Mouse (Mus musculus): ENCODE results near the gene Spg11. TPM values are rescaled to one million over a fixed set of nuclear protein-coding genes. Genes with fewer than 3 reads are reported as not detected.
A peak's percentile ranks its signal among the peaks of the same experiment; 100 is the strongest.

Spg11 gene
- 9.1 and 9.8 TPM in 2 replicates for polyA plus RNA-seq (2015; fragmentation: Nextera tagmentation; extraction: Ambion mirVana)

DNA sequence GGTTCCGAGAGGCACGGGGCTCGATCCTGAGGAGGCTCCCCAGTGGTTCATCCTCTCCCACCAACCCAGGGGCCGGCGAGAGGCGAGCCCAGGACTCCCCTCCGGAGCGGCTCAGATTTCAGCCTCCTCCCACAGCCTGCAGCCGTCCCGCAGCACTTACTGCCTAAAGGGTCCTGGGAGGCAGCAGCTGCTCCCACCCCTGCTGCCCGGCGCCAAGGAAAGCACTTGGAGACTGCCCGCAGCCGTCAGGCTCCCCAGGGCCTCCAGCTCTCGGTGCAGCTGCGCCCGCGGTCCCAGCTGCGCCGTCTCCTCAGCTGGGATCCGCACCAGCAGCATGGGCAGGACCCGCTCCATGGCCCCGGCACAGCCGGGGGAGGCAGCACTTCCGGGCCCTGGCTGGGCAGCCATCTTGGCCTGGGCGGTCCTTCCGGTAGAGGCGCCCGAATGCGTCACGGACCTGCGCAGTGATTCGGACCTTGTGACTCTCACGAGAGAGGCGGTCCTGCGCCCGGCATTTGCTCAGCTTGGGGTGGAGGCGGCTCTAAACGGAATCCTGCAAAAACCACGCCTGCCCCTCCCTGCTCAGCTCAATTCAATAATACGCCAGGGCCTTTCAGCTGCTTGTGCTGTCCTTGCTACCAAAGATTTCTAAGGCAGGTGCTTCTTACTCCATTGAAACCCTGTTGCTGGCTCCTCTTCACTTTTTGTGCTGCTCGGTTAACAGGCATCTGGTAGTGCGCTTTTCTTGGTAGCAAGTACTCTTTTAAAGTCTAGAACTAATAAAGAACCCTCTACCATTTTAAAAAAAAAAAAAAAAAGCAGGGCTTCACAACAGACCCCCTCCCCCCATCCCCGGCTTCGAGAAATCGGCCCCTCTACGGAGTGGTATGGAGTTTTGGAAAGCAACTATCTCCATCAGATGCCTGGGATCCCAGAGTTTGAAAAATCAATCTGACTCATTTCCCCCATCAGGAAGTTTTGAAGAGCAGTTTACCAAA lies at the start of gene Spg11:
Spg11 (minus strand) TSS at position 426 of the 998 bp plus-strand sequence.
- peak within 1 kb of the TSS; percentile 95 for H3K4me3 ChIP-seq (replicated peaks)
- WGBS: under 1% methylated on average over 47 of the region's 47 CpGs
- H3K9ac ChIP-seq: peak within 1 kb of the TSS; percentile 96
- peaks cover 12% of the 10 kb centered on the region; the same call in 1 of the 2 replicates for H3K4me1 ChIP-seq
- H3K36me3 ChIP-seq: peaks cover 11% of the 10 kb centered on the region
- H3K9me3 ChIP-seq (replicated peaks): no peaks in the 10 kb centered on the region
- peak within 1 kb of the TSS; percentile 68 for H3K4me2 ChIP-seq
- no peaks in the 10 kb centered on the region for H3K27me3 ChIP-seq
- H3K27ac ChIP-seq: peak within 1 kb of the TSS; percentile 100
- ATAC-seq (replicated peaks; ENCODE audit: low FRiP score): peak; percentile 100

DNA sequence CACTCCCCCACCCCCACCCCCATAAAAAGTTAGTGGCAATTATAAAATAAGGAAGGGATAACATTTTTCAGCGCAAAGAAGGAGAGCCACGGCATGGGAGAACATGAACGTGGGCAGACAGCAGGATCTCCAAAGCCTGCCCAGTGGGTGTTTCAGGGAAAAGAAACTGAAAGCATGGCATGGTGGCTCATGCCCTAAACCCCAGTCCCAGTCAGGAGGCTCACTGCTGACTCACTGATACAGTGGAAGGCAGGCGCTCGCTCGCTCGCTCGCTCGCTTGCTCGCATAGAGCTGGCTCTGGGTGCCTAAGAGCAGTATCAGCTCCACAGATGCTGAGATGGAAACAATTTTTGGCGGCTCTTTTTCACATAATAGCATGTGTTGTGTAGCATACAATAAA lies 46.1 kb upstream of the Spg11 start:
- WGBS: 82% methylated on average over 11 of the region's 11 CpGs
- Histone ChIP-seq H3K9ac (no peak overlapping the region), H3K36me3 (no peaks in the 10 kb centered on the region), H3K27me3 (no peaks in the 10 kb centered on the region), H3K27ac (no peak overlapping the region), H3K4me2 (no peak overlapping the region), H3K4me1 (peaks cover 6% of the 10 kb centered on the region), H3K9me3 (replicated peaks) (no peaks in the 10 kb centered on the region), H3K4me3 (replicated peaks) (no peak overlapping the region)
- ATAC-seq (replicated peaks; ENCODE audit: low FRiP score): no peak

DNA sequence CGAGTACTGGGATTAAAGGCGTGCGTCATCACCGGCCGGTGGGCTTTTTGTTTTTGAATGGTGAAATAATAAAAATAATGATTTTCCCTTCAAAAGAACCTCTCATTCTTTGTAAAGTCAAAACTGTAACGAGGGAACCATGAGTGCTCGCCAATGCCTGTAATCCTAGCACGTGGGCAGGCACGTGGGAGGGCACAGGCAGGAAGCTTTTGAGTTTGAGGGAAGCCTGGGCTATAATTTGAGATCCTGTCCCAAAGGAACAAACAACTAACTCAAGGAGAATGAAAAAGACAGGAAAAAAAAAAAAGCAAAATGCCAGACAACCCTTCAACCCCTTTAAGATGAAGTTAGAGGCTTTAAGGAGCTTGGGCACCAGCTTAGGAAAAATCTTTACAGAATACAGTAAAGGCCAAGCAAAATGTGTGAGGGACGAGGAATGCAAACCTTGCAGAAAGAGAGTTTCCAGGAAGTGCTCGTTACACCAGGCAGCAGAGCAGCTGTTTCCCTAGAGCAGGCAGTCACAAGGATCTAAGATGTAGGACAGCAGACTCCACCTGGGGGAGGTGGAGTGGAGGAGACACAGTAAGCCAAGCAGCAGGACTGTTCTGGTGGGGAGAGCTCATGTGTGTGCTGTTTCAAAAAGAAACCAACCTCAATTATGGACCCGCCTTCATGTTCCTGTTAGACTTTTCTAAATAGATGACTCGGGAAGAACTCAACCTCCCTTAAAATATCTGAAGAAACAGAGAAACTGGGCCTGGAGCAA lies 45.4 kb upstream of the Spg11 start:
- ATAC-seq (replicated peaks; ENCODE audit: low FRiP score): no peak
- no peak overlapping the region for H3K27ac ChIP-seq
- no peaks in the 10 kb centered on the region for H3K9me3 ChIP-seq (replicated peaks)
- H3K4me1 ChIP-seq: peaks cover 6% of the 10 kb centered on the region
- H3K9ac ChIP-seq: no peak overlapping the region
- no peak overlapping the region for H3K4me2 ChIP-seq
- H3K27me3 ChIP-seq: no peaks in the 10 kb centered on the region
- WGBS: 59% methylated on average over 13 of the region's 13 CpGs
- no peak overlapping the region for H3K4me3 ChIP-seq (replicated peaks)
- no peaks in the 10 kb centered on the region for H3K36me3 ChIP-seq

DNA sequence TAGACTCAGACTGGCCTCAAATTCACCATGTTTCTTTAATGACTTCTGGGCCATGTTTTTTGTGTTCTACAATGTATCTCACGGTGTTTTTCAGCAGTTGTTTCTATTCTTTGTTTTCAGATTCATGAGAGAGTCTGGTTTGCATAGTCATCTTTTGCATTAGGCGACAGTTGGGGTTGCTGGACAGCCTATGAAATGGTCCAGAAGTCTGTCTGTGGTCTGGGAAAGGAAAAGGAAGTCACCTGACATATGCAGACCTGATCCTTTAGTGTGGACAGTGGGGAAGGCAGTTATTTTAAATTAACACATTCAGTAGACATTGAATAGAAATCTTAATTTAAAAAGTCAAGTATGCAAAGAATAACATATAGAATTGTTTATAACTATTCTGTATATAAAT lies 44.3 kb upstream of the Spg11 start:
- Histone ChIP-seq H3K4me1 (peaks cover 6% of the 10 kb centered on the region), H3K9me3 (replicated peaks) (no peaks in the 10 kb centered on the region), H3K27ac (no peak overlapping the region), H3K4me2 (no peak overlapping the region), H3K36me3 (no peaks in the 10 kb centered on the region), H3K4me3 (replicated peaks) (no peak overlapping the region), H3K9ac (no peak overlapping the region), H3K27me3 (no peaks in the 10 kb centered on the region)
- WGBS: 86% methylated on average over 2 of the region's 2 CpGs
- ATAC-seq (replicated peaks; ENCODE audit: low FRiP score): no peak

DNA sequence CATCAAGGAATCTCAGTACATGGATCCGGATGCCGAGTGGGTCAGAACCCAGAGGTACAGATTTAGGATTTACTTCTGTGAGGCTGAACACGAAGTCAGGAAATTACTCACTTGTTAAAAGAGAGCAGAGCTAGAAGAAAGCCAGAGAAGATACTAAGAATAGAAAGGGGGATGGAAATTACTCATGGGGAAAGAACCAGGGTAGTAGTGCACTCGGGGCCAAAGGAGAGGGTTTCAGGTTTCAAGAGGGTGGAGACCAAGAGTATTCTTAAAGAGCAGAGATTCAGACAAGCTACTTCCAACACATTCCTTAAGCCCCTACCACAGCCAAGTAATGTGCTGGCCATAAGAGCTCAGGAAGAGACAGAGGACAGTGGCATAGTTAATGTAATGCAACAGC lies 43.4 kb upstream of the Spg11 start:
- peak; percentile 72 for ATAC-seq (replicated peaks; ENCODE audit: low FRiP score)
- Histone ChIP-seq H3K9ac (no peak overlapping the region), H3K4me3 (replicated peaks) (no peak overlapping the region), H3K9me3 (replicated peaks) (no peaks in the 10 kb centered on the region), H3K27me3 (no peaks in the 10 kb centered on the region), H3K4me1 (peaks cover 6% of the 10 kb centered on the region), H3K4me2 (no peak overlapping the region), H3K36me3 (no peaks in the 10 kb centered on the region), H3K27ac (peak overlapping the region; percentile 2; the same call in 1 of the 2 replicates)
- WGBS: 36% methylated on average over 4 of the region's 4 CpGs

DNA sequence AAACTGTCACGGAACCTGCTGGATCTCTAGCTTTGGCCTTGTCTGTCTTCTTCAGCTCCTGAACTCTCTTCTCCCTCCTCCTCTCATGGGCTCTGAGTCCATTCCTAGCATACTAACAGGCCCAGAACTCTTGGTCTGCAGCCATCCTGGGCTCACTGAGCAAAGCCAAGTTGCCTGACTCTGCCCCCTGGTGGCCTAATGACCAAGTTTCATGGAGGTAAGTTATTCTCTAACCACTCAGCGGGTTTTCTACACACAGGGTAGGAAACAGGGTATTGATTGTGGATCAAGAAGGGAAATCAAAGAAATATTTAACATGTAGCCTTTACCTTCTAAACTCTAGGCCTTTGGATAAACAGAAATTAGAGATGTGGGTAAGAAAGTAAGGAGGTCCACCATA lies 42.5 kb upstream of the Spg11 start, which contains the start of gene Trim69:
Trim69 (plus strand) TSS at position 21 of the 400 bp plus-strand sequence.
- ATAC-seq (replicated peaks; ENCODE audit: low FRiP score): peak; percentile 72
- WGBS: 40% methylated on average over 2 of the region's 2 CpGs
- peak within 1 kb of the TSS; percentile 2; the same call in 1 of the 2 replicates for H3K27ac ChIP-seq

DNA sequence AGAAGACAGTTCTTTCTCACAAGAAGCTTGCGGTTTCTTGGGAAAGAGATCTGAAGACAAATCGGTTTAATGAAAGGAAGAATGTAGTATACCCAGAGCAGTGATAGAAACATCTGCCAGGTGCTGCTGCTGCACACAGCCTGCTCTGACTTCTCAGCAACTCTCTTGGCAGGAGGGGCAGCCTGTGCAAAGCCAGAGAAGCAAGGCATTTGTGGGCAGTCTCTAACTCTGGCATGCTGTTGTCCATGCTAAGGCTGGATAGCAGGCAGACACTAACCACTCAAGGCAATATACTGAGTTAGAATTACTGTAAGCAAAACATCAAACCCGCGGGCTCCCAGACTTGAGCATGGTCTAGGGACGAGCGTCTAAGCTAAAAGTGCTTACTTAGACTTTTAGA lies 41.5 kb upstream of the Spg11 start:
- no peaks in the 10 kb centered on the region for H3K27me3 ChIP-seq
- H3K9ac ChIP-seq: no peak overlapping the region
- no peaks in the 10 kb centered on the region for H3K9me3 ChIP-seq (replicated peaks)
- H3K36me3 ChIP-seq: peaks cover 4% of the 10 kb centered on the region; the same call in 1 of the 2 replicates
- H3K4me3 ChIP-seq (replicated peaks): no peak overlapping the region
- no peak overlapping the region for H3K27ac ChIP-seq
- peaks cover 6% of the 10 kb centered on the region for H3K4me1 ChIP-seq
- no peak overlapping the region for H3K4me2 ChIP-seq
- no peak for ATAC-seq (replicated peaks; ENCODE audit: low FRiP score)
- 69% methylated on average over 6 of the region's 6 CpGs for WGBS

More for the DNA sequence above, 42.5 kb upstream of the Spg11 start, which contains the start of gene Trim69:
- Histone ChIP-seq H3K4me1 (peaks cover 6% of the 10 kb centered on the region), H3K4me3 (replicated peaks) (no peak within 1 kb of the TSS), H3K4me2 (no peak within 1 kb of the TSS), H3K36me3 (no peaks in the 10 kb centered on the region), H3K9ac (no peak within 1 kb of the TSS), H3K9me3 (replicated peaks) (no peaks in the 10 kb centered on the region), H3K27me3 (no peaks in the 10 kb centered on the region)

DNA sequence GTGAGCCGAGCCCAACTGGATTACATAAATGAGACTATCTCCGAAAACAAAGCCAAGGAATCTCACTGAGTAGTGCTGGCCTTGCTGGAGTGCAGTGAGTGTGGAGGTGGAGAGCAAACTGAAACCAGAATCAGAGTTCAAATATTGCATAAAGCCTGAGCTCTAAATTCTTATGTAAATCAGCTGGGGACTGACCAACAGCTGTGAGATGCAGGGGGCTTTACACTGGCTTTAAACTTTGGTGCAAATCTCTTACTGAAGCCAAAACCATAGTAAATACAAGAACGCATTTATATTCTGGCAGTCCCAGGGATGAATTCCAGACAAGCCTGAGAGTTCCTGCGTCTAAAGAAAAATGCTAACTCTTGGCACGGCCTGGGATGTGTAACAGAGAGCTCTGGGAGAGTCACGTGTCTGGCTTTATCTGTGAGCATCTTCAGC lies 40.2 kb upstream of the Spg11 start:
- H3K4me3 ChIP-seq (replicated peaks): no peak overlapping the region
- no peaks in the 10 kb centered on the region for H3K9me3 ChIP-seq (replicated peaks)
- no peak overlapping the region for H3K4me2 ChIP-seq
- 66% methylated on average over 6 of the region's 6 CpGs for whole genome bisulfite sequencing
- H3K9ac ChIP-seq: no peak overlapping the region
- no peaks in the 10 kb centered on the region for H3K27me3 ChIP-seq
- no peak for ATAC-seq (replicated peaks; ENCODE audit: low FRiP score)
- peaks cover 4% of the 10 kb centered on the region; the same call in 1 of the 2 replicates for H3K36me3 ChIP-seq
- H3K4me1 ChIP-seq: peaks cover 6% of the 10 kb centered on the region
- 0 out of 2 replicates have a peak overlapping the region, but pooled peaks have one; percentile 7 for H3K27ac ChIP-seq

DNA sequence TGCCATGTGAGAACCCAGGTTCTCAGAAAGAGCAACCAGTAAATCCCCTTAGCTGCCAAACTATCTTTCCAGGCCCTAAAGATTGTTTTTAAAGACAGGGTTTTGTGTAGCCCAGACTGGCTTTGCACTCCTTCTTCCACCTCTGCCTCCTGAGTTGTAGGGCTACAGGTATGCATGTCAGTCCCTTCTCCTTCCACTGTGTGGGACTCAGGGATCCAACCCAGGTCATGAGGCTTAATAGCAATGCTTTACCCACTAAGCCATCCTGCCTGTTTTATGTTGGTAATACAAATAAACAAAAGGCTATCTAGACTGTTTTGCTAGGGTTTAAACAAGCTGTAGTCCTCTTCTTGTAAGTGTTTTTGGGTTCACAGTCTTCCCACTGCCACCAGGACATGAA lies 39.4 kb upstream of the Spg11 start:
- H3K9me3 ChIP-seq (replicated peaks): no peaks in the 10 kb centered on the region
- H3K4me1 ChIP-seq: peaks cover 6% of the 10 kb centered on the region
- no peak overlapping the region for H3K4me3 ChIP-seq (replicated peaks)
- peaks cover 4% of the 10 kb centered on the region; the same call in 1 of the 2 replicates for H3K36me3 ChIP-seq
- no peak overlapping the region for H3K27ac ChIP-seq
- H3K9ac ChIP-seq: no peak overlapping the region
- no peak for ATAC-seq (replicated peaks; ENCODE audit: low FRiP score)
- H3K27me3 ChIP-seq: no peaks in the 10 kb centered on the region
- H3K4me2 ChIP-seq: no peak overlapping the region

DNA sequence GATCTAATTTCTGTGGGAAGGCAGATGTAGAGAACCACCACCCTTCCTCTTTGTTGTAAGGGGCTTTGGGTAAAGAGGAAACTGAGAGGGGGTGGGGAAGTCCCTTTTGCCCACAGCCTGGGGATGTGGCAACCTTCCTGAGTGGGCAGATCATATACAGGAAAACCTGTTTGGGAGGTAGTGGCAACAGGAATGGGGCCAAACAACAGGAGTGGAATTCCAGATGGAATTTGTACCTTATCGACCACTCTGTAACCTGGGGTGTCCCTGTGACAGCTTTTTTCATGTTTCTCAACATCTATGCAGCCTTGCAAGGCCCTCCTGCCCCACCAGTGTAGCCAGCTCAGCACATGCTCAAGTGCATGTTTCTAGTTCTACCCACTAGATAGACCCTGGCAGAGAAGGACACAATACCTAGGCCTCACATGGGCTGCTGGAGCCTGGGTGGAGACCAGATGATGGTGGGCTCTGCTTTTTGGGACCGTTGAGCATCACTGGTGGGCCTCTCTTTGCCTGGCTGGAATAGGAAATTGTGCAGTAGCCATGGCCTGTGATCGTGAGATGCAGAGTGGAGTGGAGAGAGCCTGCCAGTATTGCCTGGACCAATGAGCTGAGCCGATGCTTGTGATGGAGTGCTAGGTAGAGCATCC lies 38.0 kb upstream of the Spg11 start:
- H3K4me2 ChIP-seq: no peak overlapping the region
- no peak overlapping the region for H3K27ac ChIP-seq
- H3K4me3 ChIP-seq (replicated peaks): no peak overlapping the region
- peaks cover 4% of the 10 kb centered on the region; the same call in 1 of the 2 replicates for H3K36me3 ChIP-seq
- H3K4me1 ChIP-seq: peaks cover 1% of the 10 kb centered on the region; the same call in 1 of the 2 replicates
- no peak overlapping the region for H3K9ac ChIP-seq
- H3K27me3 ChIP-seq: no peaks in the 10 kb centered on the region
- WGBS: 91% methylated on average over 4 of the region's 4 CpGs
- H3K9me3 ChIP-seq (replicated peaks): no peaks in the 10 kb centered on the region
- no peak for ATAC-seq (replicated peaks; ENCODE audit: low FRiP score)

DNA sequence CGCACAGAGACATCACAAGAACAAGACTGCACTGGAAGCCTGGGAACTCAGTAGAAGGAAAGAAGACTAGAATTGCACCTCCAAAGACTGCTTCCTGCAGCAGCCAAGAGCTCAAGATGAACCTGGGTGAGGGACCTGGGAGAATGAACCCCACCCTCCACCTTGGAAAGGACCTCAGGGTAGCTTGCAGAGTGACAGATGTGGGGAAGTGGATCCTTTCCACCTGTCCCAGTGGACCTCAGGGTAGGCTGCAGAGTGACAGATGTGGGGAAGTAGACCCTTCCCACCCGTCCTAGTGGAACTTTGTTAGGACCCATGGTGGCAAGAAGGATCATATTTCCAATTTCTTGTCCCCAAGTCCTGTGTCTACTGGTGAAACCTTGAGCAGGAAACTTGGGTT lies 37.1 kb upstream of the Spg11 start:
- Histone ChIP-seq H3K4me2 (no peak overlapping the region), H3K4me1 (no peaks in the 10 kb centered on the region), H3K27ac (no peak overlapping the region), H3K9me3 (replicated peaks) (no peaks in the 10 kb centered on the region), H3K9ac (no peak overlapping the region), H3K4me3 (replicated peaks) (no peak overlapping the region), H3K27me3 (no peaks in the 10 kb centered on the region), H3K36me3 (peaks cover 9% of the 10 kb centered on the region; the same call in 1 of the 2 replicates)
- WGBS: 78% methylated on average over 2 of the region's 2 CpGs
- no peak for ATAC-seq (replicated peaks; ENCODE audit: low FRiP score)
